Mouse (Mus musculus) adrenal gland, adult 2 months (tissue): ENCODE measurements at regions not wholly inside any gene's neighbourhood (a gene's known extent, or its start where the extent isn't known, plus 50 kb on each side); places are given as distances from the start of the nearest gene placed in this dataset.
"Not testable (repeated sequence)": the region's sequence is repeated elsewhere in the genome, so short reads cannot be mapped to it uniquely, and the experiment has no call there.

Source experiments
- DNase-seq: peaks from one replicate; pipeline ENCODE4 v3.0.0; 2021

- no peak for DNase-seq
These were observed 120.4 kb upstream of the Pcsk1 start for GRCm38 (mm10) chr13:74969244-74969643.

GRCm38 (mm10) chr13:74955876-74956275, 133.8 kb upstream of the Pcsk1 start:
- no peak for DNase-seq

- DNase-seq = not testable (repeated sequence)
These were observed 105.0 kb upstream of the Cast start for GRCm38 (mm10) chr13:74913655-74914054.

GRCm38 (mm10) chr13:74903213-74904055, 94.8 kb upstream of the Cast start:
- DNase-seq = peak; percentile 4

GRCm38 (mm10) chr13:74889859-74890469, 81.4 kb upstream of the Cast start:
- no peak for DNase-seq

GRCm38 (mm10) chr13:74867720-74868119, 59.1 kb upstream of the Cast start:
- DNase-seq = no peak

GRCm38 (mm10) chr13:74864000-74864399, 55.4 kb upstream of the Cast start:
- no peak for DNase-seq

GRCm38 (mm10) chr13:74861373-74861970, 52.9 kb upstream of the Cast start:
- DNase-seq = no peak
